Mouse (Mus musculus) adrenal gland, adult (tissue): ENCODE measurements around the gene Pld2.

Experiments
- DNase-seq, 2 experiments: peaks; one replicate each; pipeline ENCODE4 v3.0.0; 2022 to 2023; ENCODE audit warnings: low spot score in 1 of 2; ENCODE audit not compliant: inconsistent age in 2 of 2

The Pld2 gene

DNA sequence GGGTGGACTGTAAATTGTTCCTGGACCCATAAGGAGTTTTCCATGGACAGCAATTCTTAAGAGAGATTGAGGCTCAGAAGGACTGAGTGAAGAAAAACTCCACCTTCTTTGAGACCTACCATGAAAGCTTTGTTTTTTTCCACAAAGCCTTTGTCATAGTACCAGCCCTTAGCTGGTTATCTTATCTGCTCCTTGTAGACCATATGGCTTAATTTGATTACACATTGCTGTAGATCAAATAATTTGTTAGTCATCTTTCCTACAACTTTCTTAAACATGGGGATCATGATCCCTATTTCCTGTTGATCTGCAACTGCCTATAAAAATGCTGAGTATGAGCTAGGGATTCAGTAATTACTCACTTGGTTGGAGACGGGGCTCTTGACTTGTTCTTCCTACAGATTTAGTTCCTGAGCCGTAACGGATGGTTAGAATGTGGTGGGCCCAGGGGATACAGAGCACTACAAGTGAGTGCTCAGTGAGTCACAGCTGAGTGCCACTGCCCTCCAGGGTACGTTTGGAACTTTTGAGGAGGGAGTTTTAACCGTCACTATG is 32.6 kb downstream of the Pld2 start:
- DNase-seq: no peak

DNA sequence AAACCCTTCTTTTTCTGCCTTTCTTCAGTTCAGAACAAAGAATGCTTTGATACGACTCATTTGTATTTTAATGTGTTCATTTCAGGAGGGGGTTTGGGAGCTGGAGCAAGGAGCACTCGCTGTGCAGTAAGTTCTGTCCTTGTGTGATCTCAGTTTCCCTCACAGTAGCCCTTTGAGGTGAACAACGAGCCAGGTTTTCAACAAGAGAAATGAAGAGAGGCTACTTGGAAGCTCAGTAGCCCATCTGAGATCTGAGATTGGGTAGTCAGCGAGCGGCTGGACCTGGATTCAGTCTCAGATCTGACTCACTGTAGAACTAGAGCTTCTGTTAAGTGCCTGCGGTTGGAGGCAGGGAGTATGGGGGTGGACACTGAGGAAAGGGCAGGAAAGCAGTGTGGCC is 34.0 kb downstream of the Pld2 start:
- no peak for DNase-seq

DNA sequence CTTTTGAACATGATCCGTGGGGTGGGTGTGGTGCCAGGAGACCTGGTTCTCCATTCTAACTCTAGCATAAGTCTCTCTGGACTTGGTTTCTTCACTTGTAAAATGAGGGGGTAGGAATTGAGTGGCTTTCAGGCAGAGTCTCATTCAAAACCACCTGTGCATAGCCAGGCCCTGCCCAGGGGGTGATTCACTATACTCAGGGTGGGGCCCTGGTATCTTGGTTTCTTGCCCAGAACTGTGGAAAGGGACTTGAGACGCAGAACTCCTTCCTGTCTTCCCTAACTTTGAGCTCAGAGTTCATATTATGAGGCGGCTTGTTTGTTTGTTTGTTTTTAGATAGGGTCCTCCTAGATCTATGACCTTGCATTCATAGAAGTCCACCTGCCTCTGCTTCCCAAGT is 37.3 kb downstream of the Pld2 start:
- no peak for DNase-seq

DNA sequence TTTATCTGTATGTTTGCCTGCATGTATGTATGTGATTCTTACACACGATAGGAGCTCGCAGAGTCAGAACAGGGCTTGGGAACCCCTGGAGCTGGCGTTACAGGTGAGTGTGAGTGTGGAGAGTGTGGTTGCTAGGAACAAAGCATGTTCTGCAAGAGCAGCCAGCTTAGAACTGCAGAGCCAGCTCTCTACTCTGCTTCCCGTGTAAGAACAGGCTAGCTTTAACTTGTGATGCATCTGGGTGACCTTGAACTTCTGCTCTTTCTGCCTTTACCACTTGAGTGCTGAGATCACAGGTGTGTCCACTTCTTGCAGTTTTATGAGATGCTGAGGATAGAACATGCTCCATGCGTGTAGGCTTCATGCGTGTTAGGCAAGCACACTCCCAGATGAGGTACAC is 39.1 kb downstream of the Pld2 start:
- DNase-seq: no peak

DNA sequence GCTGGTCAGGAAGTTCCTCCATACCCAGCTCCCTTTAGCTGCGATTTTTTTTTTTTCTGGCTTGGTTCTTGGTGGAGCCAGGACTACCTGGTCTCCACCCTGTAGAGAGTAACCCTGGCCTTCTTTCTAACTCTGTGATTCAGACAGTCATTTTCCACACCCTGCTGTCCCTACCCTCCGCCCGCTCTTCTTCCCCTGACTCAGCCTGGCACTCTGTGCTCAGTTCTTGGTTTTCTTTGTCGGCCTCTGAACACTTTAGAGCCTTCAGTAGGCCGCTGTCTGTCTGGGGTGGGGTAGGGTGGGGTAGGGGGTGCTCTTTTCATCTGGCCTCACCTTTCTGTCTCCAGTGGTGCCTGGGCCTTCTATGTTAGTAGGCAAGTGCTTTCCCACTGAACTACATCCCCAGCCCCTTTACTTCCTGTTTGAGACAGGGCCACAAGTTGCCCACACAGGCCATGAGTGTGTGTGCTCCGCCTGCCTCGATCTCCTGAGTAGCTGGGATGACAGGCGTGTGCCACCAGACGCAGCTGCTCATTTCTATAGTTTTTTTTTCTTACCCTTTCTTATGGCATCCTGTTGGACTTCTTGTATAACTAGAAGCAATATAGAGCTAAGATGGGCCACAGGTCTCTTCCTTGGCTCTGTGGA is 40.0 kb downstream of the Pld2 start:
- DNase-seq: peak in 1 of 2 experiments; percentile 63

DNA sequence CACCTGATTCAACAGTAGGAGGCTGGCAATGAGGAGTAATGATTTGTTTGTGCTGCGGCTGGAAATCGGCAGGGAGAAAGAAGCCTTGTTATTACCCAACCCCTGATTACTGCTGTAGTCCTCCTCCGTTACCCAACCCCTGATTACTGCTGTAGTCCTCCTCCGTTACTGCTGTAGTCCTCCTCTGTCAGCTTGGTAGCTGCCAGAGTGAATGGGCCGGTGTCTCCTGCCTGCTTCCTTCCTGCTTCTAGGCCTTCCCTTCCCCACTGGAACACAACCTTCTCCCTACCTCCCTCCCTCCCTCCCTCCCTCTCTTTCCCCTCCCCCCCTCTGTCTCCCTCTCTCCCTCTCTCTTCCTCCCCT is 40.5 kb downstream of the Pld2 start:
- no peak for DNase-seq

DNA sequence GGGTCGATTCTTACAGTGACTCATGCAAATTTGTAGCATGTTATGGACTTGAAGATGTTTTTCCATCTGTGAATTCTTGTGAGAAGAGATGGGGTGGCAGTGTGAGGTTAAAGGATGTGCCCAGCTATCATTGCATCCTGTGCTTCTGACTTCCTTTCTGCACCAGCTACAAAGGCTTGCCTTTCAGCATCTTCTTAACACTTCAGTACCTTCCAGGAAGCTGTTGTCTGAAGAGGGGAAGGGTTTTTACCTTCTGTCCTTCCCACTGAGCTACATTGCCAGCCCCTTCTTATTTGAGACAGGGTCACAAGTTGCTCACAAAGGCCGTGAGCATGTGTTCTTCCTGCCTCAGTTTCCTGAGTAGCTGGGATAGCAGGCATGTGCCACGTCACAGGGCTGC is 41.1 kb downstream of the Pld2 start:
- DNase-seq: no peak

DNA sequence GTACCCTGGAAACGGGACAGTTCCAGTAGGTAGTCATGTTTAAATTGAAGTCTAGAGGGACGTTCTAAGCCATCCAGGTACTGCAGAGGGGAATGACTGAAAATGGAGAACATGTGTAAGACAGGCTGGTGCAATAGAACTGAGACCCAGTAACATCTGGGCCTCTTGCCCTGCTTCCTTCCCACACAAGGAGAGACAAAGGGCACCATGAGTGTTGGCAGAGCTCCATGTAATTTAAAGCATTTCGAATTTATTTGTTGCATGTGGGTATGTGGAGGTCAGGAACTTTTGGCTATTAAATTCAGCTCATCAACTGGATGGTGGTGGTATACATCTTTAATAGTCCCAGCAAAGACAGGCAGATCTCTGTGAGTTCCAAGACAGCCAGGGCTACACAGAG is 42.3 kb downstream of the Pld2 start:
- no peak for DNase-seq

DNA sequence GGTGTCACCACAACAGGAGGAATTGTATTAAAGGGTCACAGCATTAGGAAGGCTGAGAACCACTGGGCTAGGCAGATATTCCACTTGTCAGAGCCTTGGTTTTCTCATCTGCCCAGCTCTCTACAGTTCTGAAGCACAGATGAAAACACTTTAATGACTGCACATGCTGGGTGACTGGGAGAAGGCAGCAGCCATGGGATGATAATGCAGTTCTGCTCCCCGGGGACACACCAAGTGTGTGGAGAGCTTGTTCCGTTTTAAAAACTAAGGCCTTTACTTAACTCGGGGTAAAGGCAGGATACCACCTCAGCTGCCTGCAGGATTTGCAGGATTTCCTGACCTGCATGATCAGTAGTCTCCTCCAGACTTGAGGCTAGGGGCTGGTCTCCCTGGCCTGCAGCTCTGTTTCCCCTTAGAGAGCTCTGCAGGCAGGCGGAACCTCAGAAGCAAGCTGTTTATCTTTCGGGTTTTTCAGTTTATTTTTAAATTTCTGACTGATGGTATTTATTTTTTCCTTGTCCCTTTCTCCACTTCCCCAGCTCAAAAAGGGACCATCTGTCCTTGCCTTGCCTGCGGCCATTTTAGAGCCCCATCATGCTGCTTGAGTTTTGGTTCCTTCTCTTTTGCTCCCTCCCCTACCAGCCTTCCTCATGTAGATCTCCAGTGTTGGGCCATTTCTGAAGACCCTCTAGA is 43.3 kb downstream of the Pld2 start:
- DNase-seq: no peak

DNA sequence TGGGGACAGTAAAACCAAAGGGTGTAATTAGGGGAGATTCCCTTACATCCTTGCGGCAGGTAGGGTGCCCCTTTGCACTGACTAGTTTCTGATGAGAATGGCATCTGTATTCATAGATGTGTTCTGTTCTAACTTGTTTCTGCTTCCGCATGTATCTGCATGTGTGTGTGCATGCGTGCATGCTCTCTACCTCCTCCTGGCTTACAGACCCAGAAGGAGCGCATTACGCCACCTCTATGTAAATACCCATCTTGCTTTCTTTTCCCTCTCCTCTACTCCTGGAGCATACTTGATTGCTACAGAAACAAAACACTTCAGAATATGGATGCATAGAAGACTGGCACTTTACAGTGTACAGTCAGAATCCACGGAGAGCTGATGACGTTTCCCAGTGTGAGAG is 43.9 kb downstream of the Pld2 start:
- DNase-seq: no peak

DNA sequence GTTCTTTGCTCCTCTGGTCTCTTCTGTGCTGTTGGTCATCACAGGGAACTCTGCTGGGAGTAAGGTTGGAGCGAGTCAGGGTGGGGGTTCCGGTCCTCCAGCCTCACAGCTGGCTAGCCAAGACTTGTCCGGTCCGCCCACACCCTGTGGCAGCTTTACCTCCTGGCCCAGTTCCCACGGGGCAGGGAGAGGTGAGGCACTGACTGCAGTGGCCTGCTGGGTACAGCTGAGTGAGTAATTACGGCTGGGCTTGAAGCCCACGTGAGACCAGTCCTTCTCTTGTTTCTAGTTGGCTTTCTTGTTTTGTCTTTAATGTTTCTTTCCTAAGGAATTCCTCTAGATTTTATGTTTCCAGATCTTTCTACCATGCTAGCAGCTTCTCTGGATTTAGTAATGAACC is 45.6 kb downstream of the Pld2 start:
- peak; percentile 57 to 65 for DNase-seq

DNA sequence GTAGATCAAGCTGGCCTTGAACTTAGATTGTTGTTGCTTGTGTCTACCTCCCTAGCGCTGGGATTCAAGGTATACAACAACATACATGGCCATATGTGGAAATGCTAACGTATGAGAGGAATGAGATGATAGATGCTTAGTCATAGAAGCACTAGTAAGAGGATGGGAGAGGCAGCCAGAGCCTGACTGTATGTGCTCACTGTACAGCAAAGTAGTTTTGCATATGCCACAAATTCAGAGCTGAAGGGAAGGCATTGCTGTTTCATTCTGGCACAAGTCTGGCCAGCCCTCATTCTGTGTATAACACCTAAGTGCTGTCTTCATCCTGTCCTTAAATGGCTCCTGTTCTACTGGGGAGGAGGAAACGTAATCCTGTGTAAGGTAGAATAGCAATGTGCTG is 46.4 kb downstream of the Pld2 start:
- DNase-seq: no peak

DNA sequence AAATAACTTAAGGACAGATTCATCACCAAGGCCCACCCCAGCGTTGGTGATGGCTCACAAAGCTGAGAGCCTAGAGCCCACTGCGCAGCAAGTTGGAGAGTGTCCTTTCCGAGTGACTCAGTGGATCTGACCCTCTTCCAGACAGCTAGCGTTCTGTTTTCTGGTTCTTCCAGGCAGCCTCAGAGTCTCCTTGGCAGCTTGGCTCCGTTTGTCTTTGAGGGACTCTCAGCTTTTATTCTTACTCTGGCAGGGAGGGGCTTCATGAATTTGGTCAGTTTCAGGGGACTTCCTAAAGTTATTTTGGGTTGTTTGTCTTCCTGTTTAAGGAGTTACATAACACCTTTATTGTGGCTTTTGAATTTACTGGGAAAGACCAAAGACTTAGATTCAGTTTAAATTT is 47.1 kb downstream of the Pld2 start:
- DNase-seq: no peak

DNA sequence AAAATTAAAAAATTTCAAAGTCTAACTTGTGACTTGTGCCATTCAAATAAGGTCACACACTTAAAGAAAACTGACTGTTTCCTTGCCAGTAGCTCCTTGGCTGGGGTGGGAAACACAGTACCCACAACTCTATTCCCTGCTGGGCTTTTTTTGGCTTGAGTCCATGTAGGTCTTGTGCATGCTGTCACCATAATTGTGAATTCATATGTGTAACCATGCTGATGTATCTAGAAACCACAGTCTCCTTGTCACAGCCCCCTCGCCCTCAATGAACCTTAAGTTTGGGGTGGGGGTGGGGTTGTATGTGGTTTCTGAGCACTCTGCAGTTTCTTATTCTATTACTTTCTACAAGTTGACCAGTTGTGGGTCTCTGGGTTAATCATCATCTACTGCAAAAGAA is 51.9 kb downstream of the Pld2 start:
- no peak for DNase-seq

DNA sequence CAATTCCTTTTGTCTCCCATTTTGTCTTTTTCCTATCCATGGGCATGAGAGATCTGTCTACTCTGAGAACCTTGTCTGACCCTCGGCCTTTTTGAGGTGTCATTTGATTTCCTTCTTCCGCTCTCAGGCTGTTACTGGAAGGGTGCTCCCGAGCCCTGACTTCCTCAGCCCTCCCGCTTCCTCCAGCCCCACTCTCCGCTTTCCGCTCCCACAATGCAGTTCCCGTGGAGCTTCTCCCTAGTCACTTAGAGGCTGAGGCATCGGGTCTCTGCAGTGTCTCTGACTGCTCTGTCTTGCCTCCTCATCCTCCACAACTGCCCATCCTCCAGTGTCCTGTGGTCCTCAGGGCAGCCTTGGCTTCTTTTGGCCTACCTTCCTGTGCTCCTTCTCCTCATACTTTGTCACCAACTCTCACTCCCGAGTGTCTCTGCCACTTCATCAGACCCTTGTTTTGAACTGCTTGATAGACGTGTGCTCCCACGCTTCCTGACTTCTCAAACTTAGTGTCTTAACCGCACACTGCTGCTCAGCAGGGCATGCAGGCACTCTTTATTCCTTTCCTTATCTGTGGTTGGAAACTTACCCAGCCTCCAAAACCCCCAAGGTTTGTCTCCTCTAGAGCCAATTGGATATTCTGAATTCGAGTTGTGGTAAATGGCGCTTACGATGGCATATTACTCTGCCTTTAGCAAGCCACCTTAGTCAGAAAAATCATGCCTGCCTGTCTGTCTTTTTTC is 54.6 kb downstream of the Pld2 start:
- peak; percentile 39 to 67 for DNase-seq

DNA sequence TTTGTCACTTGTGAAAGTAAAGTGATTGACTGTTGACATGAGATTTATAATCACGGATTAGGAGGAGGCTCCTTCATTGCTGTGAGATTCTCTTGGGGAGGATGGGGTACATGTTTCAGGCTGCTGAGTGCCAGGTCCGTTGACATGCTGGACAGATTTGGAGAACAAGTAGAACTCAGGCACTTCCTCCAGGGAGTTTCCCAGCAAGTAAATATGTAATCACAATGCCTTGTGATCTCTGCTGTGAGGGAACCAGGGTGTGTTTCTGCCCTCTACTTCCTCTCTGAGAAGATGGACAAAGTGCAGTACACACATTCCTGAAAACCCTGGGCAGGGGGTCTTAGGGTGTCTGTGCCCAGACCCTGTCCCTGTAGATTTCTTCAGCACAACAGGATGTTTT is 55.8 kb downstream of the Pld2 start:
- DNase-seq: no peak

DNA sequence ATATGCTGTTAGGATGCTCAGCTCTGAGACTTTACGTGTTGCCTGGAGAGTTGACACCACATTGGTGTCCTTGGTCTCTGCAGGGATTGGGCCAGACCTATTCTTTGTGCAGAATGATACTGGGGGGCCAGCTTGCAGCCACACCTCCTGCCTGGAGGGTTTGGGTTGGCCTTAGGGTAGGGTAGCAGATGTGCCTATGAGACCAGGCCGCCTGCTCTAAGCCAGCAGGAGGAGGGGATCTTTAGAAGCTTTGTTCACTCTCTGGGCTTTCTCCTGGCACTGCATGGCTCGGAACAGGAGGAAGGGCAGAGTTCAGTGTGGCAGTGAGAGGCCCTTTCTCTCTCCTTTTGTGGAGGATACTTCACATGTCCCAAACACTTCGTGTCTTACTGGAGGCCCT is 56.2 kb downstream of the Pld2 start:
- no peak for DNase-seq

DNA sequence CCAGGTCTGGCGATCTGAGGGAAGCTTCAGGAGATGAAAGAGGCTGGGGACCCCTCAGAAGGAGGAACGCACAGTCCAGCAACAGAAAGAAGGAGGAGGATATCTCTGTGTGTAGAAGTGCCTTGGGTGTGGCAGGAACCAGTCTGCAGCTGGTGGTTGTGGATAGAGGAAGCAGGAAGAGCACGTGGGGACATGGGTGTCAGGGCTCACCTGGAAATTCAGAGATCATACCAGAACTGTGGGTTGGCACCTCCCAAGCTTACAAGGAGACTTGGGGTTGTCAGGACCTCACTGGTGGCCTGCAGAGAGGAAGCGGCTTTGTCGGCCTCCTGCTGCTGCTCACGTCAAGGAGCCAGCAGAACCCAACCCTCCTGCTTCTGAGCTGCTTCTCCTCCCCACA is 57.4 kb downstream of the Pld2 start:
- no peak for DNase-seq

DNA sequence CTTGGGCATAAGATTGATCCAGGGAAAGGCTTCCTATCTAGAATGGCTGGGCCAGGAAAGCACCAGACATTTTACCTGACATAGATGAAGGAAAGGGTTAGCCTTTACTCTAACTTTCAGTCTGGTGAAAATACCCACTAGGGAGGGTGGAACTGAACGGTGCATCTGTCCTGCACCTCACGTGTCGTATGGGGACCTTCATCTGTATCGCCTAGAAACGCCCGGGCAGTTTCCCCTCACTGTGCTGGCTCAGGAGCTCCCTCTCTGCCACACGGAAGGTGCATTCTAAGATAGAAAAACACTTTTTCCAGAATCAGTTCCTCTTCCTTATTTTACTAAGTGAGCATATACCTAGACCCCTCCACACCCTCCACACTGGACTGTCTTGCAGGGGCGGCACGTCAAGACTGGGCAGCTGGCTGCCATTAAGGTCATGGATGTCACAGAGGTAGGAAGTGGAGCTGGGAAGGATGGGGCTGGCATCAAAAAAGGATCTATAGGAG is 58.6 kb downstream of the Pld2 start:
- no peak for DNase-seq

DNA sequence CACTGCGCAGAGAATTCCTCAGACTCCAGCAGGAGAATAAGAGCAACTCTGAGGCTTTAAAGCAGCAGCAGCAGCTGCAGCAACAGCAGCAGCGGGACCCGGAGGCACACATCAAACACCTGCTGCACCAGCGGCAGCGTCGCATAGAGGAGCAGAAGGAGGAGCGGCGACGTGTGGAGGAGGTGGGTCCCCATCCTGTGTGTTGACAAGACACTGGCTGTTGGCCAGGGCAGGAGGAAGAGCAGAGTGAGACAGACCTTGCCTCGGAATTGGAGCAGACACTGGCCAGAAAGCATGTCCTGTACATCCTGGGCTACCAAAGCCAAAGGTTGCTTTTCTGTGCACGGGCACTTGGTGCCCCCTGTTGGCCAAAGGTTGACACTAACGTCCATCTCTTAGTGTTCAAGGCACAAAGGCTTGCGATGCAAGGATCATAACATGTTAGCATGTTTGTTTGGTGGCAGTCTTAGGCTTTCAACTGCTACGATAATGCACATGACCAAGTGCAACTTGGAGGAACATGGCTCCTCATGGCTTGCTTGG is 65.2 kb downstream of the Pld2 start:
- DNase-seq: peak; percentile 76 to 92

DNA sequence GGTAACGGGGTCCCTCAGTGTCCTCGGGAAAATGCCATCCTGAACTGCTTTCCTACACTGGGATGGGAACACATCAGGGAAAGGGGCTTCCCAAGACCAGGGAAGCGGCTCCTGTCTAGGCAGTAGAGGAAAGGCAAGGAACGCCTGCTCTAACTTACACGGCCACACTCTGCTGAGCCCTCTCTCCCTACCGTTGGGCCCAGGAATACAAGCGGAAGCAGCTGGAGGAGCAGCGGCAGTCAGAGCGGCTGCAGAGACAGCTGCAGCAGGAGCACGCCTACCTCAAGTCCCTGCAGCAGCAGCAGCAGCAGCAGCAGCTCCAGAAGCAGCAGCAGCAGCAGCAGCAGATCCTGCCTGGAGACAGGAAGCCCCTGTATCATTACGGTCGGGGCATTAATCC is 66.9 kb downstream of the Pld2 start:
- DNase-seq: no peak

DNA sequence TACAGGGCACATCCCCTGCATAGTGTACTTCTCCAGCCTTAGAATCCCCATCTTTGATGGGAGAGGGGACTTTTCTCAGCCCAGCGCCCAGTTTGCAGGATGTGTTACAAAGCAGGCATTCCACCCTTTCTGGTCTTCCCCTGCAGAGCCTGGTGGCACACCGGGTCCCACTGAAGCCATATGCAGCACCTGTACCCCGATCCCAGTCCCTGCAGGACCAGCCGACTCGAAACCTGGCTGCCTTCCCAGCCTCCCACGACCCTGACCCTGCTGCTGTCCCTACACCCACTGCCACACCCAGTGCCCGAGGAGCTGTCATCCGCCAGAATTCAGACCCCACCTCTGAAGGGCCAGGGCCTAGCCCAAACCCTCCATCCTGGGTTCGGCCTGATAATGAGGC is 67.7 kb downstream of the Pld2 start:
- DNase-seq: no peak
